Mouse (Mus musculus) C2C12 (cell line): ENCODE measurements at regions not wholly inside any gene's neighbourhood (a gene's known extent, or its start where the extent isn't known, plus 50 kb on each side); places are given as distances from the start of the nearest gene placed in this dataset.

Experiments used
- CTCF ChIP-seq: IDR thresholded peaks from one replicate; pipeline ENCODE4 v1.5.1; 2011; ENCODE audit not compliant: control insufficient read depth, insufficient read depth, insufficient read length
- MAX ChIP-seq: IDR thresholded peaks from one replicate; pipeline ENCODE4 v1.6.1; 2011; ENCODE audit warnings: mild to moderate bottlenecking, control low read depth

- no peak for TF ChIP-seq CTCF
- no peak for TF ChIP-seq MAX
Measured at GRCm38 (mm10) chr13:28664698-28665097, 288.8 kb downstream of the Sox4 start.
